Mouse (Mus musculus): ENCODE measurements around the gene Gm42674.

DNA sequence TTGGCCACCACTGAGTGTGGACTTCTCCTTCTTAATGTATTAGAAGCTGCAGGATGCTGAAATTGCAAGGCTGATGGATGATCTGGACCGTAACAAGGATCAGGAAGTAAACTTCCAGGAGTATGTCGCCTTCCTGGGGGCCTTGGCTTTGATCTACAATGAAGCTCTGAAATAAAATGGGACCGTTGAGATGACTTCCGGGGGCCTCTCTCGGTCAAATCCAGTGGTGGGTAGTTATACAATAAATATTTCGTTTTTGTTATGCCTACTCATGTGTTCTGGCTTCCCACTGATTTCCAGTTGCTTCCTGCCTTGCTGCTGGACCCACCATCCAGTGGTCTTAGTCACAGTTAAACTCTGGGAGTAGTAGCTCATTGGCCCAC is 12.4 kb downstream of the Gm42674 start:
- TF ChIP-seq CTCF (IDR thresholded peaks at IDR 0.05; ENCODE audit: low read depth) (no peak), EP300 (IDR thresholded peaks at IDR 0.05; ENCODE audit: low read depth) (no peak)

Data from heart, postnatal 0 days (tissue).